Mouse (Mus musculus) layer of hippocampus, adult 9-10 months (tissue): ENCODE measurements around the gene Map2k3.

Source experiments
- DNase-seq: peaks from one replicate; pipeline ENCODE4 v3.0.0; 2022; ENCODE audit warnings: low spot score

Map2k3 gene

GRCm38 (mm10) chr11:60958948-60959347, 27.1 kb downstream of the Map2k3 start:
- DNase-seq = no peak

GRCm38 (mm10) chr11:60961176-60961575, 29.3 kb downstream of the Map2k3 start:
- no peak for DNase-seq

- DNase-seq = no peak
Measured at GRCm38 (mm10) chr11:60962709-60963108, 30.9 kb downstream of the Map2k3 start.

GRCm38 (mm10) chr11:60966974-60967373, 35.1 kb downstream of the Map2k3 start:
- DNase-seq = no peak

GRCm38 (mm10) chr11:60975097-60975496, 43.3 kb downstream of the Map2k3 start:
- no peak for DNase-seq

GRCm38 (mm10) chr11:60976234-60976633, 44.4 kb downstream of the Map2k3 start:
- no peak for DNase-seq

GRCm38 (mm10) chr11:60976742-60977141, 44.9 kb downstream of the Map2k3 start:
- no peak for DNase-seq

- DNase-seq = no peak
Measured at GRCm38 (mm10) chr11:60977153-60977552, 45.3 kb downstream of the Map2k3 start.

- DNase-seq = no peak
Measured at GRCm38 (mm10) chr11:60978658-60979057, 46.8 kb downstream of the Map2k3 start.

- DNase-seq = no peak
Measured at GRCm38 (mm10) chr11:60979788-60980187, 48.0 kb downstream of the Map2k3 start.

GRCm38 (mm10) chr11:60981693-60982486, 50.1 kb downstream of the Map2k3 start:
- DNase-seq = no peak

GRCm38 (mm10) chr11:60984912-60985558, 53.2 kb downstream of the Map2k3 start:
- DNase-seq = no peak

GRCm38 (mm10) chr11:60990428-60990827, 58.6 kb downstream of the Map2k3 start:
- no peak for DNase-seq
